Mouse (Mus musculus) neutrophil, adult 5-6 weeks (primary cell): ENCODE data around the gene Mysm1. TPM values are rescaled to one million over a fixed set of nuclear protein-coding genes. Genes with fewer than 3 reads are reported as not detected.

ENCODE experiments used
- ATAC-seq: fragments of 151-379, 151-347 bp; 2 replicates; pipeline ENCODE4 v1.8.0; 2017; ENCODE audit warnings: mild to moderate bottlenecking, moderate TSS enrichment; ENCODE audit not compliant: insufficient number of reproducible peaks, poor library complexity, low FRiP score, severe bottlenecking; ENCODE audit errors: extremely low read depth
- total RNA-seq: library from RNA; stranded (forward); fragments of 200-1000 nt; gene quantifications from 2 replicates; pipeline ENCODE4 v1.2.3, GENCODE M21; 2017

The Mysm1 gene
- 104 and 116 TPM in 2 replicates for total RNA-seq

DNA sequence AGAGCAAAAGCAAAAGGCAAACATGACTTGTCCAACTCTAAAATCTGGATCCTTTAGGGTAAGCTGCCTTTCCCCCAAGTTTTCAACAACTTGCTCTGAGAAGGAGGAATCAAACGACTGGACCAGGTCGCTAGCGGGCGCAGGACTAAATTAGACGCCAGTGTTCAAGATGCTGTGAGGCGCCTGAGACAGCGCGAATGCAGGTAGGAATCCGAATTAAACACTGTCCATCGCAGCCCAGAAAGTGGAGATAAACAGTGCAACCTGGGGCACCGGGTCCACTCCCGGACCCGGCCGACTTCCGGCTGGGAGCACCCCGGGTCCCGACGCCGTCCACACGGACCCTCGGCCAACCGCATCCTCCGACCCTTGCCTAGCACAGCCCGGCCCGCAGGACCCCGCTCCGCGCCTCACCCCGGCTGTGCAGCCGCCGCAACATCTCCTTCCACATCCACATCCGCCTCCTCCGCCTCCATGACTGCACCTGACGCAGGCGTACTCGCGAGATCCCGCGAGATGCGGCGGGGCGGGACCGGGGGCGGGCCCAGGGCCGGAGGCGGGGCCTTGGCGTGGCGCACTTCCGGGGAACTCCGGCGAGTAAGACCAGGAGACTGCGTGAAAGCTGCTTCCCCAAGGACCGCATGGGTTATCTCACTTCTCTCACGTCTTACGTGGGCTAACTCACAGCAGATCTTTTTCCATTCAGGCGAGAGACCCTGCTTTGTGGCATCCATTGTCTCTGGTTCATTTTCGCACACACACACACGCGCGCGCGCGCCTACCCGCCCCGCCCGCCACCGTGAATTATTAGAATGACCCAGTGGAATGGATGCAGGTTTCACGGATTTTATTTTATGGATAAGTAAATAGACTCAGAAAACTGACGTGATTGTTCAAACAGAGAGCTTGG lies at the start of gene Mysm1:
TSS of gene Mysm1 (minus strand) at position 511 of the 910 bp plus-strand sequence.
- ATAC-seq = peak; percentile 97

DNA sequence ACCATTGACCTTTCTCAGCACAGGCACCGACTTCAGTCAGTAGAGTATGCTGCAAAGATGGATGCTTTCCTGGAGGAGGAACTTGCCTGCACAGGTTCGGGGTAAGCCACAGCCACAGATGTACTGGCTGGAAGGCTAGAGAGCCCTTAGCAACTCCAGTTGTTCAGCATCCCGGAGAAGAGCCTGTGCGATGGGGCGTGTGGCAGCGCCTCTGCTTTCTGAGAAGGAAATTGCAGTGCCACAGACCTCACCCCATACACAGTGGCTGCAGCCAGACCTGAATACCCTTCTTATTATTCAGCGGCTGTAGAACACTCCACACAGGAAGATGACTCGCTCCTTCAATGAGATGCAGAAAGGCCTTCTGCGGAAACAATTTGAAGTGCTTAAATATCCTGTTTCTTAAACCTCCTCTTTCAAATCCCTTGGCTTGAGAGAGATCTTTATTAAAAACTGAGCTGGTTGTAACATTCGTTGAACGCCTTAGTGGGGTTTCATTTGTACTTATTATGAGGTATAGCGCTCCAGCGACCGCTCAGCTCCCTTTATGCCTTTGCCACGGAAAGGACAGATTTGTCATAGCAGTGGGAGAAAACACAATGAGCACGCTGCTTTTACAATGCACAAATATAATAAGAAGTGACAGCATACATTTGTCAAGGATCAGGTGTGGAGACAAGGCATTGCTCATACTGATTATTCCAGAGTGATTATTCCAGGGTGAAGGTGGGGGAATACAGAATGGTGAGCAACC lies 47.1 kb upstream of the Mysm1 start:
- no peak for ATAC-seq

- no peak for ATAC-seq
Observed at GRCm38 (mm10) chr4:95023350-95023953, 44.6 kb upstream of the Mysm1 start.

DNA sequence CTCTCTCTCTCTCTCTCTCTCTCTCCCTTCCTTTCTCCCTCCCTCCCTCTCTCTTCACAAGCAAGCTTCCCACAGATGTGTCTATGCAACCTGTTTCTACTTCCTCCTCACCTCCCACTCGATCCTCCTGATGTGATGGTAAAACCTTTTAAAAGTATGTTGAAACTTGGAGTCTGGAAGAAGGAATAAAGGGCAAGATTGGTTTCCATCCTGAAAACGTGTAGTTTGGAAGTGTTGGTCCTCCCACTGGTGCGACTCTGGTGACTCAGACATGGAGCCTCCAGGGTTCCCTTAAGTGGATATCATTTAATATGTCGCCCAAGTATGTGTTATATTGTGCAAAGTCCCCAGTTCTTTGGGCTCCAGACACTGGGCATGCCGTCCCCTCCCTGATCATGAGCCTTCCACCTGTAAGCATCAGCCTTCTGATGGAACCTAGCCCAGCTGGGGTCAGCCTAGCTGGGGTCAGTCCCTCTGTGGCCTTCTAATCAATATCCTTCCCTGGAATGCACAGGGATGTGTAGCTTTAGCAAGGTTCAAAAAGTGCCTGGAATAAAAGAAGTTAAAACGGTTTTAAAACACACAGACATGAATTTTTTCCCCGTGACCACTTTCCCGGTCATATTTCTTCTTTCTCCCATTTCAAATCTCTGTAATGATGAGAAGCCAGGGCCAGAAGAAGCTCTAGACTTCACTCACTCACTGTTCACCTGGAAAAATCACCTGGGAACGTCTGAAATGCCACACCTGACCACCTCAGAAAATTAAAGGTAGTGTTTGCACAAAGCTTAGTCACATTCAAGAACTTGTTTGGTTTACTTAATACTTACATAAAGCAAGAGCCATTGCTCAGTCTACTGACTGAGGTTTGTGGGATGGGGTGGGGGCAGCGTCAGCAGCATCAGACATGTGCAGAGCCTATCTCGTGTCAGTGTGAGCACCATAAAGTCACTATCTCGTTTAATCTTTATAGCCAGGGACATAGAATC lies 43.0 kb upstream of the Mysm1 start:
- no peak for ATAC-seq

GRCm38 (mm10) chr4:95020201-95020600 lies 41.3 kb upstream of the Mysm1 start:
- ATAC-seq = no peak

DNA sequence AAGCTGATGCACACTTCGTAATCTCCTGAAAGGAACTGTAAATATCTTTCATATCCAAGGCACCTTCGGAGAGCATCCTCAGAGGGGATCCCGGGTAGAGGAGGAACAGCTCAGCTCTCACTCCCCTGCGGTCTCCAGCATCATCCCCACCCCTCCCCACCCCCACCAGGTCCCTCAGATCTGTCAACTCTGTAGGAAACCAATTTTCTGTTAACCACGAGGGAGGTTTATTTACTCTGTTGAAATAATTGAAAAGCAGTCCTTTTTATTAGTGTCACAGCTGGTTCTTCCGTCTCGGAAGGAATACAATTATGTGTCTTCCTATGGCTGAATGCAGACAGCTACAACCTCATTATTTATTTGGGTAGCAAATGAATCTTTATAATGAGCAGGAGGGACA lies 39.3 kb upstream of the Mysm1 start:
- no peak for ATAC-seq

GRCm38 (mm10) chr4:95012706-95013105 lies 33.8 kb upstream of the Mysm1 start:
- ATAC-seq = no peak

DNA sequence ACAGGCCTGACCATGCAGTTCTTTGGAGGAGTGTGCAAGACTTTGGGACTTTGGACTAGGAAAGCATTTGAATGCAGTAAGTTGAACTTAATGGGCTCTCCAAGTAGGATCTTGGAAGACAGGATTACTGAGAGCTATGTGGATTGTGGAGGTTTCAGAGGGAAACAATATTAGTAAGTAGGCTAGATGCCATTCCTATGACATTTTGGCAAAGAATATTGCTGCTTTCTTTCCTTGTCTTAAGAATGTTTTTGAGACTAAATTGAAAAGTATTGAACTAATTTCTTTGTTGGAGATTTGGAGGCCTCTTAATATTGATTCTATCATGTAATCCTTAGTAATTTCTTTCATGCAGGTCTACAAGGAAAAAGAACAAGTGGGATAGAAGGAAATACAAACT lies 33.4 kb upstream of the Mysm1 start:
- ATAC-seq = no peak

DNA sequence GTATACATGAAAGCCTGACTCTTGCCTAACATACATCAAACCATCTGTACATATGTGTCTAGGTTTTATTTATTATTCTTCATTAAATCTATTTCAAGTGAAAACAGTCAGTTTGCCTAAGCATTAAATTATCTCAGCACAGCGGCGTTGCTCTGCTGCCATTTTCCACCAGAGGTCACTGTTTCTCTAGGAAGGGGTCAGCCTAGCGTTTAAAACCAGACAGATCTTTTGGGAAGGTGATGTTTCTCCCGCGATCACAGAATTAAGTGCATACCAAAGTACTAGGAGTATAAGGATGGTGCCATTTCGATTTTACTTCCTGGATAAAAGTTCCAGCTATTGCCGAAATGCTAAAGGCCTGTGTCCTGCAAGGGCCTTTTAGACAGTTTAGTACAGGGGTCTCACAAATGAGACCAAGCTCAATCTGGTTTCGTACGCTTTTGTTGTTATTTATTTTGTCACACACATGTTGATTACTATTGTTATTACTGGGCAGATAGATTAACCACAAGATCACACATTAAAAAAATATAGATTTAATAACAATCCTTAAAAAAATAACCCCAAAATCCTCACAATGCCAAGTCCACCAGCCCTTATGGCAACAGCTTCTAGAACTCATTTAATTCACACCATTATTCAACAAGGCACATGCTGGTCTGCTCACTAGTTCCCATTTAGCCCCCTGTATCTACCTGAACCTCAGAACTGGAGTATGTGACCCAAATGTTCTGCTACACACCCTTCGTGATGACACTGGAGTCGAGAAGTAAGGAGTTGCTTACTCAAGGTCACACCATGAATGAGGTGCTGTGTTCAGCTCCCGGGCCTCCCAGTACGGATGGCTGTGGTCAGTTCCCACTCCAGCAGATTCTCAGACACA lies 29.5 kb upstream of the Mysm1 start:
- peak; percentile 80 for ATAC-seq

GRCm38 (mm10) chr4:95007759-95008158 lies 28.9 kb upstream of the Mysm1 start:
- ATAC-seq = no peak

GRCm38 (mm10) chr4:95005251-95005830 lies 26.4 kb upstream of the Mysm1 start:
- ATAC-seq = no peak

DNA sequence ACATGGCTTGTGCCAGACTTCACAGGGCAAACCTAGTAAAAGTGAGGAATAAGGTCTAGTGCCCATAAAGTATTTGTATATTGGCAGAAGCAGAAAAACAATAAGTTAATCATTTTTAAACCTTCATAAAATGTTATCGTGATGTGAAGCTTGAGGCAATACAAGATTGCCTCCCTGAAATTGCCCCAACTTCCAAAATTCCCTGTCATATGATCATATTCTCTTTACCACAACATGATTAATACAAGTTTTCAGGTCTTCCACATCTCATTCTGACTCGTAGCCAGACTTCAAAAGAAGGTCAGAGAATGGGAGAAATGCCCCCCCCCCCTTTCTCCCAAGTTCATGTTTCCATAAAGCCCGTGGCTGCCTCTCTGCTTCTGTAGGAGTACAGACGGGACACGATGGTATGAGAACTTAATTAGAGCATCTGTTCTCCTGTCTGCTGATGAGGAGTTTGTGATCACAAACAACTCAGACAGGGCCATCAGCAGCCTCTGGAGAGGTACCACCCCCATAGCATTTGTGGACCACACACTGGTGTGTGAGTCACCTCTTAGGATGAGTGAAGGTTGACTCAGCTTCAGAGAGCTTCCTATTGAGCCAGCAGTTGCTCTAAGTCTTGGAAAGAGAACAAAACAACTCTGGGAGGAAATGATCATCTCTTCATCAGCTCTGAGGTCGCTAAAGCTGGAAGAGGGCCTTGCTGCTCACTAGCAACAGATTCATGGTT lies 22.3 kb upstream of the Mysm1 start:
- no peak for ATAC-seq

GRCm38 (mm10) chr4:95000147-95000546 lies 21.2 kb upstream of the Mysm1 start:
- no peak for ATAC-seq

DNA sequence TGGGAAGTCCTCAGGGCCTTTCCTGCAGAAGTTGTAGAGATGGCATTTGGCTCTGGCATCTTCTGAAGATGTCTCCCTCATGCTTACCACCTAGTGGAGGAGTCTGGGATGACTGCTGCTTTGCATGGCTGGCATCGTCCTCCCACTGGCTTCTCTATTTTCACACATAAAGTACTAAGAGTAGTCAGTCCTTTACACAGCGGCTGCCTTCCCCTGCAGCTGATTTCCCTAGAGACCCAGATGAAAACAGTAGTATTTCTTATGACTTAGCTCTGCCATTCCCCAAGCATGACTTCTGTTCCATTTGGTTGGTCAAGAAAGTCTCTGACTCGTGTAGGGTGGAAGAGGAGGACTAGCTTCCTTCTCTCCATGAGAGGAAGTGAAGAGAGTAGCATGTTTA lies 20.3 kb upstream of the Mysm1 start:
- peak; percentile 85 for ATAC-seq

- ATAC-seq = no peak
Observed at GRCm38 (mm10) chr4:94995862-94996261, 17.0 kb upstream of the Mysm1 start.

- ATAC-seq = no peak
Observed at GRCm38 (mm10) chr4:94990204-94990603, 11.3 kb upstream of the Mysm1 start.

DNA sequence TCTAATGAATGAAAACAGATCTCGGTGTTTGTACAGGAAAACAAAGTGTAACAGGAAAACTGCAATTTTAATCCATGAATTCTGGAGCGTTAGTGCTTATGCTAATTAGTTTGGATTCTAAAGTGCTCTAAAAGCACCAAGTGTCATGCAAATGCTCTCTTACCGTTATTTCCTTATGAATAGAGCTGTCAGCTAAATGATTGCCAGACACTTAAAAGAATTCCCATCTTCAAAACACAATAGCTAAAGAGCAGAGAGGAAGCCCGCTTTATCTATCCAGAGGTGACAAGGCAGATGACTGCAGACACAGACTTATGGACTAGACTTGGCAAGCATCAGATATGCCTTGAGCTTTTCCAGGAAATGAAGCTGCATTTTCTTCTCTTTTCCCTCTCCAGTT lies 8.8 kb upstream of the Mysm1 start:
- no peak for ATAC-seq
